Mouse (Mus musculus) liver, postnatal 0 days (tissue): ENCODE measurements at regions not wholly inside any gene's neighbourhood (a gene's known extent, or its start where the extent isn't known, plus 50 kb on each side); places are given as distances from the start of the nearest gene placed in this dataset.

Source experiments
- CTCF ChIP-seq: sonication (generic); IDR thresholded peaks from 2 replicates; pipeline ENCODE4 v1.5.1; 2016; ENCODE audit warnings: antibody characterized with exemption, low read depth
- EP300 ChIP-seq: IDR thresholded peaks from 2 replicates; pipeline ENCODE4 v1.6.1; 2016; ENCODE audit warnings: antibody characterized with exemption, low read depth, mild to moderate bottlenecking

DNA sequence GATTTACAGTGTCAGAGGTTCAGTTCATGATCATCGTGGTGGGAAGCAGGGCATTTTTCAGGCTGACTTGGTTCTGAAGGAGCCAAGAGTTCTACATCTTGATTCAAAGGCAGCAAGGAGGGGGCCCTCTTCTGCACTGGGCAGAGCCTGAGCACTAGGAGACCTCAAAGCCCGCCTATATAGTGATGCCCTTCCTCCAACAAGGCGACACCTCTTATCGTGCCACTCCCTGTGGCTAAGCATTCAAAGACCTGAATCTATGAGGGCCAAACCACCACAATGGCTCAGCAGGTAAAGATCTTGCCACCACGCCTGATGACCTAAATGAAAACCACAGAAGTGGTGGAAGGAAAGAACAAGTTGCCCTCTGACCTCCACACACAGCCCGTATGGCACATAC lies 242.5 kb downstream of the Ccser2 start:
- TF ChIP-seq CTCF (no peak), EP300 (no peak)
